Mouse (Mus musculus): ENCODE measurements around the gene Cox10. TPM values are rescaled to one million over a fixed set of nuclear protein-coding genes. Genes with fewer than 3 reads are reported as not detected.

Gene Cox10
- polyA plus RNA-seq, 1 experiment from 2014 or later: 27.7 TPM

Other genes starting within 250 kb of the Cox10 start
- gene Hs3st3b1, start 157.2 kb downstream of the Cox10 start, polyA plus RNA-seq (2016; fragmentation: Nextera tagmentation; extraction: Ambion mirVana): 13.1 and 13.4 TPM in 2 replicates

Data from hindbrain, embryonic 10.5 days (tissue).